Mouse (Mus musculus) CH12.LX (cell line): ENCODE measurements around the gene Gse1. TPM values are rescaled to one million over a fixed set of nuclear protein-coding genes. Genes with fewer than 3 reads are reported as not detected.

ENCODE experiments used
- DNase-seq: peaks from one replicate; pipeline ENCODE4 v3.0.0-alpha.2; 2013; ENCODE audit errors: extremely low read depth
- H3K27ac ChIP-seq: 2 replicates; pipeline ENCODE4 v1.5.1; 2012; ENCODE audit warnings: low read depth, mild to moderate bottlenecking, control low read depth, moderate library complexity; ENCODE audit not compliant: insufficient read depth
- H3K27me3 ChIP-seq: replicated peaks from 2 replicates; pipeline ENCODE3; 2012; ENCODE audit warnings: inconsistent platforms
- H3K36me3 ChIP-seq, 2 experiments: replicated peaks in 1 of 2; 2 replicates each; pipeline versions ENCODE3 to v1.6.1; 2012; ENCODE audit warnings: inconsistent platforms in 1 of 2, low read length in 1 of 2, mild to moderate bottlenecking in 1 of 2, mixed read lengths in 1 of 2, moderate library complexity in 1 of 2; ENCODE audit not compliant: control insufficient read depth in 1 of 2, insufficient read depth in 1 of 2
- H3K4me1 ChIP-seq, 2 experiments: 2 replicates each; pipeline ENCODE4 v1.6.1; 2012; ENCODE audit warnings: inconsistent platforms in 1 of 2, moderate library complexity in 1 of 2; ENCODE audit not compliant: insufficient read depth in 2 of 2, control insufficient read depth in 1 of 2
- H3K4me2 ChIP-seq: 2 replicates; pipeline ENCODE4 v1.6.1; 2012; ENCODE audit warnings: low read depth, mild to moderate bottlenecking, control low read depth; ENCODE audit not compliant: poor library complexity, insufficient read depth, severe bottlenecking
- H3K4me3 ChIP-seq, 3 experiments: fragments of 150-350 bp in 1 of 3; sonication (generic) in 1 of 3; replicated peaks in 1 of 3; 2 replicates each; pipeline versions ENCODE3 to v1.5.1; 2011 to 2012; ENCODE audit warnings: low read depth in 2 of 3, low read length in 2 of 3, mild to moderate bottlenecking in 2 of 3, moderate library complexity in 2 of 3, control low read depth in 1 of 3, improper control_type of control experiment in 1 of 3, inconsistent platforms in 1 of 3, mixed read lengths in 1 of 3; ENCODE audit not compliant: poor library complexity in 1 of 3
- H3K79me2 ChIP-seq: replicated peaks from 2 replicates; pipeline ENCODE4 v1.6.1; 2012; ENCODE audit warnings: mild to moderate bottlenecking, moderate library complexity; ENCODE audit not compliant: control insufficient read depth, poor library complexity, insufficient read depth, severe bottlenecking; ENCODE audit errors: extremely low read depth
- H3K9ac ChIP-seq: 2 replicates; pipeline ENCODE4 v1.6.1; 2012; ENCODE audit warnings: low read depth, mild to moderate bottlenecking, control low read depth, moderate library complexity; ENCODE audit not compliant: insufficient read depth
- H3K9me3 ChIP-seq: replicated peaks from 2 replicates; pipeline ENCODE3; 2012; ENCODE audit warnings: low read length, inconsistent platforms, mixed read lengths
- BHLHE40 ChIP-seq: IDR thresholded peaks from 2 replicates; pipeline ENCODE4 v1.6.1; 2011; ENCODE audit warnings: mild to moderate bottlenecking, low read depth, low read length, improper control_type of control experiment
- CHD1 ChIP-seq: IDR thresholded peaks from 2 replicates; pipeline ENCODE4 v1.6.1; 2012; ENCODE audit warnings: low read depth, low read length, improper control_type of control experiment, inconsistent platforms
- CTCF ChIP-seq, 2 experiments: IDR thresholded peaks in 1 of 2; conservative IDR thresholded peaks in 1 of 2; 2 replicates each; pipeline ENCODE4 v1.5.1; 2011 to 2012; ENCODE audit warnings: low read depth in 2 of 2, low read length in 2 of 2, improper control_type of control experiment in 1 of 2, inconsistent platforms in 1 of 2, mild to moderate bottlenecking in 1 of 2, moderate library complexity in 1 of 2
- E2F4 ChIP-seq: IDR thresholded peaks from 2 replicates; pipeline ENCODE4 v1.6.1; 2011; ENCODE audit warnings: low read depth, low read length, improper control_type of control experiment; ENCODE audit not compliant: insufficient replicate concordance
- ETS1 ChIP-seq: conservative IDR thresholded peaks from 2 replicates; pipeline ENCODE4 v1.6.1; 2012; ENCODE audit warnings: low read depth, mild to moderate bottlenecking, inconsistent platforms, low read length, improper control_type of control experiment, moderate library complexity
- HCFC1 ChIP-seq: IDR thresholded peaks from 2 replicates; pipeline ENCODE4 v1.6.1; 2012; ENCODE audit warnings: low read depth, mild to moderate bottlenecking, inconsistent platforms, low read length, improper control_type of control experiment
- IRF4 ChIP-seq: IDR thresholded peaks from 2 replicates; pipeline ENCODE4 v1.6.1; 2014; ENCODE audit warnings: low read depth, mild to moderate bottlenecking, inconsistent platforms, low read length, improper control_type of control experiment
- JUN ChIP-seq: IDR thresholded peaks from 2 replicates; pipeline ENCODE4 v1.6.1; 2011; ENCODE audit warnings: low read depth, mild to moderate bottlenecking, low read length, improper control_type of control experiment, moderate library complexity; ENCODE audit not compliant: insufficient read depth
- JUND ChIP-seq: conservative IDR thresholded peaks from 2 replicates; pipeline ENCODE4 v1.6.1; 2011; ENCODE audit warnings: low read depth, low read length, improper control_type of control experiment
- MAFK ChIP-seq: IDR thresholded peaks from 2 replicates; pipeline ENCODE4 v1.6.1; 2011; ENCODE audit warnings: low read length, improper control_type of control experiment; ENCODE audit not compliant: insufficient replicate concordance
- MAX ChIP-seq: IDR thresholded peaks from 2 replicates; pipeline ENCODE4 v1.6.1; 2011; ENCODE audit warnings: low read length, improper control_type of control experiment
- MAZ ChIP-seq: IDR thresholded peaks from 2 replicates; pipeline ENCODE4 v1.6.1; 2012; ENCODE audit warnings: low read depth, mild to moderate bottlenecking, inconsistent platforms, low read length, improper control_type of control experiment, moderate library complexity
- MYC ChIP-seq: IDR thresholded peaks from 2 replicates; pipeline ENCODE4 v1.6.1; 2011; ENCODE audit warnings: low read depth, mild to moderate bottlenecking, improper control_type of control experiment, low read length
- NELFE ChIP-seq: IDR thresholded peaks from 2 replicates; pipeline ENCODE4 v1.6.1; 2011; ENCODE audit warnings: low read depth, low read length, improper control_type of control experiment
- PAX5 ChIP-seq: IDR thresholded peaks from 2 replicates; pipeline ENCODE4 v1.6.1; 2012; ENCODE audit warnings: low read length, inconsistent platforms, mixed read lengths
- POLR2A ChIP-seq: IDR thresholded peaks from 2 replicates; pipeline ENCODE4 v1.6.1; 2011; ENCODE audit warnings: low read depth, mild to moderate bottlenecking, improper control_type of control experiment, low read length
- RAD21 ChIP-seq: IDR thresholded peaks from 2 replicates; pipeline ENCODE4 v1.6.1; 2011; ENCODE audit warnings: low read depth, mild to moderate bottlenecking, low read length, improper control_type of control experiment, moderate library complexity
- SMC3 ChIP-seq: IDR thresholded peaks from 2 replicates; pipeline ENCODE4 v1.6.1; 2011; ENCODE audit warnings: low read depth, low read length, improper control_type of control experiment
- ZC3H11A ChIP-seq: IDR thresholded peaks from 2 replicates; pipeline ENCODE4 v1.6.1; 2012; ENCODE audit warnings: low read depth, mild to moderate bottlenecking, inconsistent platforms, low read length, improper control_type of control experiment
- ZKSCAN1 ChIP-seq: IDR thresholded peaks from 2 replicates; pipeline ENCODE4 v1.6.1; 2012; ENCODE audit warnings: low read depth, inconsistent platforms, low read length, improper control_type of control experiment, borderline replicate concordance
- ZMIZ1 ChIP-seq: IDR thresholded peaks from 2 replicates; pipeline ENCODE4 v1.6.1; 2012; ENCODE audit warnings: low read depth, mild to moderate bottlenecking, inconsistent platforms, low read length, improper control_type of control experiment
- ZNF384 ChIP-seq: IDR thresholded peaks from 2 replicates; pipeline ENCODE4 v1.6.1; 2012; ENCODE audit warnings: low read depth, low read length, improper control_type of control experiment, inconsistent platforms
- dilution Hi-C: fragments of 300-500 bp; cut with MboI; formaldehyde crosslinking; loops from 2 replicates; pipeline ENCODE4 v1.14.3; 2020; ENCODE audit warnings: low sequenced_read_pairs; ENCODE audit not compliant: extremely low pct_unique_long_range_greater_than_20kb, extremely low pct_ligation_motif_present
- in situ Hi-C: fragments of 300-500 bp; cut with MboI; formaldehyde crosslinking; loops from 3 replicates; pipeline ENCODE4 v1.14.3; 2019; ENCODE audit warnings: low sequenced_read_pairs, low pct_ligation_motif_present, low pct_unique_long_range_greater_than_20kb, mixed read lengths
- polyA plus RNA-seq: library from polyadenylated mRNA; unstranded; fragments of >175 nt; gene quantifications from 2 replicates; pipeline ENCODE4 v1.2.1, GENCODE M21; 2012; ENCODE audit warnings: low read depth; ENCODE audit not compliant: insufficient read length
- total RNA-seq, 2 experiments: library from RNA; depleted of rRNA; stranded (reverse); fragments of 300-350 nt in 1 of 2; fragments of >200 nt in 1 of 2; gene quantifications; 2 replicates each; pipeline ENCODE4 v1.2.3; 2012 to 2014

The Gse1 gene
- total and polyA plus RNA-seq, 3 experiments = 1.3 to 9.8 (median 8.5) TPM

GRCm38 (mm10) chr8:120422236-120422635 is 194.0 kb downstream of the Gse1 start:
- Histone ChIP-seq H3K9me3 (no peaks in the 10 kb centered on the region), H3K4me1 (peaks cover 0 to 9% of the 10 kb centered on the region in 2 experiments; a peak in 2 of 4 replicates), H3K9ac (no peak overlapping the region), H3K4me3 (no peak overlapping the region), H3K79me2 (no peaks in the 10 kb centered on the region), H3K4me2 (no peak overlapping the region), H3K27ac (no peak overlapping the region), H3K36me3 (no peaks in the 10 kb centered on the region), H3K27me3 (peaks cover 19% of the 10 kb centered on the region)
- in situ Hi-C loops (no loop called here), dilution Hi-C loops (no loop called here)
- no peak for TF ChIP-seq NELFE
- no peak for TF ChIP-seq ZMIZ1
- TF ChIP-seq PAX5 = no peak
- TF ChIP-seq ETS1 = no peak
- TF ChIP-seq RAD21 = no peak
- no peak for TF ChIP-seq MYC
- no peak for TF ChIP-seq MAX
- TF ChIP-seq JUN = no peak
- TF ChIP-seq MAFK = no peak
- no peak for TF ChIP-seq MAZ
- TF ChIP-seq CHD1 = no peak
- no peak for TF ChIP-seq JUND
- no peak for DNase-seq

GRCm38 (mm10) chr8:120423576-120423975 is 195.3 kb downstream of the Gse1 start:
- dilution Hi-C loops = no loop called here
- Histone ChIP-seq H3K36me3 (no peaks in the 10 kb centered on the region), H3K4me2 (no peak overlapping the region), H3K27me3 (peaks cover 17% of the 10 kb centered on the region), H3K27ac (no peak overlapping the region), H3K9me3 (no peaks in the 10 kb centered on the region), H3K4me3 (no peak overlapping the region), H3K79me2 (no peaks in the 10 kb centered on the region), H3K9ac (no peak overlapping the region), H3K4me1 (peaks cover 0 to 3% of the 10 kb centered on the region in 2 experiments; a peak in 2 of 4 replicates)
- in situ Hi-C loops = no loop called here
- TF ChIP-seq POLR2A = no peak
- TF ChIP-seq E2F4 = no peak
- TF ChIP-seq CTCF (conservative IDR thresholded peaks at IDR 0.05 in 1 of 2, IDR thresholded peaks at IDR 0.05 in 1 of 2; ENCODE audit: low read depth in 2 of 2, low read length in 2 of 2) = no peak
- TF ChIP-seq HCFC1 = no peak
- no peak for TF ChIP-seq MAFK
- TF ChIP-seq ZKSCAN1 = no peak
- no peak for TF ChIP-seq BHLHE40
- no peak for TF ChIP-seq MAZ
- no peak for TF ChIP-seq NELFE
- no peak for TF ChIP-seq ZC3H11A
- TF ChIP-seq IRF4 = no peak
- no peak for TF ChIP-seq ZNF384
- TF ChIP-seq MYC = no peak
- no peak for TF ChIP-seq SMC3
- no peak for TF ChIP-seq JUND
- no peak for DNase-seq
